8 mouse cellular contexts compared by ENCODE assay signal in the genomic region with DNA sequence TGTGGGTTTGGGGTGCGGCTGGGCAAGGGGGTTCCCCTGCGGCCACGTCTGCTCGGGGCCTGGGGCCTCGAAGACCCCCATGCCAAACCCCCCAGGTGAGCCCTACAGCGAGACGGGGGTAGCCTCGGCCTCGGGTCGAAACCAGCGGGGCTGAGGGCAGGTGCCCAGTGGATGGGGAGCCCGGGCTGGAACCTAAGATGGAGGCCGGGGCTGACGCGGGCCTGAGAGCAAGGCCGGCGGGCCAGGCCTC. TPM values are rescaled to one million over a fixed set of nuclear protein-coding genes. Genes with fewer than 3 reads are reported as not detected.
DNase-seq lines count a peak whose midpoint lies in the region; ATAC-seq and TF ChIP-seq lines count a peak whose summit lies in the region.

No protein-coding gene starts in this region.

- H3K4me3 ChIP-seq in liver, adult 2 months (ENCODE audit: insufficient read depth, low read depth, low read length) = peak overlapping the region; percentile 62
- H3K4me3 ChIP-seq in embryonic facial prominence, embryonic 10.5 days = peak overlapping the region; percentile 85
- H3K4me3 ChIP-seq in heart, embryonic 13.5 days = peak overlapping the region; percentile 73
- H3K4me3 ChIP-seq in liver, embryonic 12.5 days = peak overlapping the region; percentile 84
- peak overlapping the region; percentile 76 for H3K4me3 ChIP-seq in stomach, embryonic 15.5 days (replicated peaks)

- no peaks in the 10 kb centered on the region for H3K9me3 ChIP-seq in embryonic facial prominence, embryonic 10.5 days
- no peaks in the 10 kb centered on the region for H3K9me3 ChIP-seq in heart, embryonic 13.5 days
- no peaks in the 10 kb centered on the region for H3K9me3 ChIP-seq in liver, embryonic 12.5 days (replicated peaks)
- H3K9me3 ChIP-seq in stomach, embryonic 15.5 days = no peaks in the 10 kb centered on the region

- ATAC-seq in heart, embryonic 13.5 days (ENCODE audit: extremely low read depth, insufficient number of reproducible peaks, low FRiP score, low TSS enrichment) = peak; percentile 24
- peak; percentile 65 for ATAC-seq in liver, embryonic 12.5 days
- ATAC-seq in stomach, embryonic 15.5 days (ENCODE audit: insufficient read depth, low FRiP score, low read depth) = peak; percentile 69

- H3K36me3 ChIP-seq in liver, adult 2 months (ENCODE audit: control insufficient read depth, insufficient read depth, low read length) = peaks cover 19% of the 10 kb centered on the region
- peaks cover 27% of the 10 kb centered on the region for H3K36me3 ChIP-seq in embryonic facial prominence, embryonic 10.5 days (replicated peaks)
- H3K36me3 ChIP-seq in heart, embryonic 13.5 days = peaks cover 24% of the 10 kb centered on the region
- H3K36me3 ChIP-seq in liver, embryonic 12.5 days = peaks cover 25% of the 10 kb centered on the region
- H3K36me3 ChIP-seq in stomach, embryonic 15.5 days = 0 out of 2 replicates have a peak, but pooled peaks cover 3% of the 10 kb centered on the region

- H3K27ac ChIP-seq in liver, adult 2 months (replicated peaks; ENCODE audit: insufficient read depth, low read depth, low read length) = peak overlapping the region; percentile 80
- peak overlapping the region; percentile 99 for H3K27ac ChIP-seq in embryonic facial prominence, embryonic 10.5 days (replicated peaks)
- H3K27ac ChIP-seq in heart, embryonic 13.5 days (replicated peaks) = peak overlapping the region; percentile 97
- peak overlapping the region; percentile 93 for H3K27ac ChIP-seq in liver, embryonic 12.5 days
- H3K27ac ChIP-seq in stomach, embryonic 15.5 days = peak overlapping the region; percentile 99

- peaks cover 17% of the 10 kb centered on the region for H3K4me1 ChIP-seq in liver, adult 2 months (ENCODE audit: control insufficient read depth, insufficient read depth, low read length)
- peaks cover 55% of the 10 kb centered on the region for H3K4me1 ChIP-seq in embryonic facial prominence, embryonic 10.5 days
- H3K4me1 ChIP-seq in heart, embryonic 13.5 days = peaks cover 37% of the 10 kb centered on the region
- H3K4me1 ChIP-seq in liver, embryonic 12.5 days = peaks cover 56% of the 10 kb centered on the region
- H3K4me1 ChIP-seq in stomach, embryonic 15.5 days = peaks cover 24% of the 10 kb centered on the region

- no peak for TF ChIP-seq CTCF in liver, adult 2 months (IDR thresholded peaks at IDR 0.05; ENCODE audit: low read depth, low read length)

- peak overlapping the region; percentile 86 for H3K9ac ChIP-seq in liver, adult 2 months (ENCODE audit: low read depth, low read length)
- H3K9ac ChIP-seq in heart, embryonic 13.5 days = peak overlapping the region; percentile 96
- H3K9ac ChIP-seq in liver, embryonic 12.5 days = peak overlapping the region; percentile 96
- H3K9ac ChIP-seq in stomach, embryonic 15.5 days = peak overlapping the region; percentile 68

- peaks cover 15% of the 10 kb centered on the region; the same call in 1 of the 2 replicates for H3K79me2 ChIP-seq in liver, adult 2 months (ENCODE audit: control insufficient read depth, insufficient read depth, low read length)

- DNase-seq in liver, adult 2 months (ENCODE audit: extremely low read depth, low read depth, low spot score) = no peak
- DNase-seq in liver = no peak
- no peak for DNase-seq in embryonic facial prominence, embryonic 10.5 days (ENCODE audit: low spot score)
- no peak for DNase-seq in ovary, postnatal 14 days (ENCODE audit: low spot score)
- no peak for DNase-seq in thymus, postnatal 36 days

- H3K4me2 ChIP-seq in heart, embryonic 13.5 days = peak overlapping the region; percentile 88
- H3K4me2 ChIP-seq in liver, embryonic 12.5 days = peak overlapping the region; percentile 97
- peak overlapping the region; percentile 81 for H3K4me2 ChIP-seq in stomach, embryonic 15.5 days

- no peak for TF ChIP-seq POLR2A in liver, adult 2 months (IDR thresholded peaks at IDR 0.05; ENCODE audit: extremely low read depth, insufficient read depth, low read length)

- WGBS in liver, adult 2 months = 5% methylated on average over 17 of the region's 17 CpGs
- WGBS in embryonic facial prominence, embryonic 10.5 days = under 1% methylated on average over 17 of the region's 17 CpGs
- WGBS in heart, embryonic 13.5 days = 1% methylated on average over 17 of the region's 17 CpGs
- under 1% methylated on average over 17 of the region's 17 CpGs for WGBS in liver, embryonic 12.5 days (ENCODE audit: insufficient replicate concordance)
- 1% methylated on average over 17 of the region's 17 CpGs for WGBS in stomach, embryonic 15.5 days

- H3K27me3 ChIP-seq in liver, adult 2 months (ENCODE audit: control insufficient read depth, insufficient read depth, low read length) = no peaks in the 10 kb centered on the region
- H3K27me3 ChIP-seq in embryonic facial prominence, embryonic 10.5 days (replicated peaks; ENCODE audit: low read depth, poor library complexity, severe bottlenecking) = 0 out of 2 replicates have a peak, but pooled peaks cover 5% of the 10 kb centered on the region
- 0 out of 2 replicates have a peak, but pooled peaks cover 3% of the 10 kb centered on the region for H3K27me3 ChIP-seq in heart, embryonic 13.5 days (replicated peaks)
- H3K27me3 ChIP-seq in liver, embryonic 12.5 days (replicated peaks) = no peaks in the 10 kb centered on the region
- no peaks in the 10 kb centered on the region for H3K27me3 ChIP-seq in stomach, embryonic 15.5 days (replicated peaks)

RNA-seq across cellular contexts. Expression of gene Nsd1, which starts 1.3 kb away (rescaled TPM):
- total RNA-seq in liver, adult 2 months (2014; rRNA removed) = 45.4 TPM in 2 replicates
- 8.0 and 8.9 TPM in 2 replicates for polyA plus RNA-seq in liver, adult 2 months (2012; rRNA removed)
- 71.9 and 72.5 TPM in 2 replicates for polyA plus RNA-seq in embryonic facial prominence, embryonic 10.5 days (2016; fragmentation: Nextera tagmentation; extraction: Ambion mirVana)
- polyA plus RNA-seq in heart, embryonic 13.5 days (2015; fragmentation: Nextera tagmentation; extraction: Ambion mirVana) = 41.4 and 43.4 TPM in 2 replicates
- 27.1 and 27.5 TPM in 2 replicates for polyA plus RNA-seq in liver, embryonic 12.5 days (2016; fragmentation: Nextera tagmentation; extraction: Ambion mirVana)
- polyA plus RNA-seq in stomach, embryonic 15.5 days (2015; fragmentation: Nextera tagmentation; extraction: Ambion mirVana) = 57.0 and 61.1 TPM in 2 replicates

RNA-seq across cellular contexts. Expression of gene Fgfr4, which starts 58.5 kb away (rescaled TPM):
- total RNA-seq in liver, adult 2 months (2014; rRNA removed) = 6.6 and 16.9 TPM in 2 replicates
- polyA plus RNA-seq in liver, adult 2 months (2012; rRNA removed) = 49.9 and 52.4 TPM in 2 replicates
- polyA plus RNA-seq in embryonic facial prominence, embryonic 10.5 days (2016; fragmentation: Nextera tagmentation; extraction: Ambion mirVana) = 0.46 and 0.49 TPM in 2 replicates
- 0.98 and 1.1 TPM in 2 replicates for polyA plus RNA-seq in heart, embryonic 13.5 days (2015; fragmentation: Nextera tagmentation; extraction: Ambion mirVana)
- polyA plus RNA-seq in liver, embryonic 12.5 days (2016; fragmentation: Nextera tagmentation; extraction: Ambion mirVana) = 5.0 and 5.7 TPM in 2 replicates
- 7.6 and 8.4 TPM in 2 replicates for polyA plus RNA-seq in stomach, embryonic 15.5 days (2015; fragmentation: Nextera tagmentation; extraction: Ambion mirVana)
